Mouse (Mus musculus) retina, postnatal 7 days (tissue): ENCODE measurements around the gene Timm13.

Experiments
- DNase-seq: peaks from one replicate; pipeline ENCODE4 v3.0.0-alpha.2; 2012; ENCODE audit warnings: low read depth, low spot score

The Timm13 gene

DNA sequence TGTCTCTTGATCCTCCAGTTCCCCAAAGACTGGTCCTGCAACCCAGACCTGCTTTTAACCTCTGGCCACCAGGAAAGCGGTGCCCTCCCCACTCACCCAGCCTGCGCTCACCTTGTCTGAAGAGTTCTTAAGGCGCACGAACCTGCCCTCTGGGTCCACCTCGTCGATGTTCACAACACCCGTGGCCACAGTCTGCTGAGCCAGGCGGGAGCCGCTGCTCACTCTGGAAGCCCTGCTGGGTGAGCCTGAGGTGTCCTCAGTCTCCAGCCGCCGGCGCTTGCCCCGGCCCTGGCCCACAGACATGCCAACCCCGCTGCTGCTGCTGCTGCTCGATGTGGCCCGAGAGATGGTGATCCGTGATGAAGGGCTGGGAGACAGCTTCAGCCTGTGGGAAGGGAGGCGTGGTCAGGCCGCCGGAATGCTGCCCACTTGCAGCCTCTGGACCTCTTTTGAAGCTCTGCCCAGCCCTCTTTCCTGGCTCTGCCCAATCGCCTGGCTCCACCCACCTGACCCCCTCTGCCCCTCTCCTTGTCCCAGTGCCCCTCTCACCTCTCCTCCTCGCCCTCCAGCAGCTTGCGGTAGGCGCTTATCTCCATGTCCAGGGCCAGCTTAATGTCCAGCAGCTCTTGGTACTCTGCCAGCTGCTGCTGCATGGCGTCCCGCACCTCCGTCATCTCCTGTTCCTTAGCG is 3.4 kb upstream of the Timm13 start:
- no peak for DNase-seq

DNA sequence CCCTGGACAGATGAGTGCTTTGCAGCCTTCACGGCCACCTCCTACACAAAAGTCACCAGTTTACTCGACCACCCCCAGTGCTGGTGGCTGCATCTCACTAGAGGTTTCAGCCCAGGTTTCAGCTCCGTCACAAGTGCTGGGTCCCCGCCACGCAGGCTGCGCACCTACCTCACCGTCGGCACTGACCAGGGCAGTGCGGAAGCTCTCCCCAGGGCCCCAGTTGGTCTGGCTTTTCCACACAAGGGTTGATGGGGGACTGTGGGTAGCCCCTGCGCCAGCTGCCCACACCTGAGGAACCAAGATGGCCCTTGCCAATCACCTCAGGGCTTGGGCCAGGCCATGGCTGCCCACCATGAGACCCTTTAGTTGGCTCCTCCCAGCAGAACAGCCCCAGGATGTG is 2.5 kb upstream of the Timm13 start:
- DNase-seq, result no peak

DNA sequence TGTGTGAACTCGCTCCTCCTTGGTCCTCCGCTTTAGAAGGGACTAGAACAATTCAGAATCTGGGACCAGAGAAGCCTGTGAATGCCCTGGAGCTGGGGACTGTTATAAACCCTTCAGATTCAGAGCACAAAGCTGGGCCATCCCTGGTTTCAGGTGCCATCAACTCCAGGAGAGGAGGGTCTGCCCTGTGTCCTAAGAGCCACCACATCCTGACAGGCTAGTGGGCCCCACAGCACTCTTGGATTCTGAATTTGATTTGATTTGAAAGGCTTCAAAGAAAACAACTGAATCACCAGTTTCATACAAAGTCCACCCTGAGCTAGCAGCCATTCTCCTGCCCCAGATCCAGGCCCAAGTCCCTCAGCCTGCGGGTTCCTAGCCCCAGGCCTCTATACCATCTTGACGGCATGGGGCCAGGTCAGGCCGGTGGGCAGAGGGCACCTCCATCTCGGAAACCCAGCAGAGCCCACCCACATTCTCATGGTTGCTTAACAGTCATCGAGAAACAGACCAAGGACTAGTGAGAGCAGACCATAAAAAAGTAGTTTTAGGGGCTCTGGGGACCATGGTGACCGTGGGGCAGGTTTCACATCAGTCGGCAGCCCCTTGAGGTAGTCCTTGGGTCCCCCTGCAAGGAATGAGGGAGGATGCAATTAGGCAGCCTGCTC is 1.6 kb upstream of the Timm13 start:
- DNase-seq, result no peak

DNA sequence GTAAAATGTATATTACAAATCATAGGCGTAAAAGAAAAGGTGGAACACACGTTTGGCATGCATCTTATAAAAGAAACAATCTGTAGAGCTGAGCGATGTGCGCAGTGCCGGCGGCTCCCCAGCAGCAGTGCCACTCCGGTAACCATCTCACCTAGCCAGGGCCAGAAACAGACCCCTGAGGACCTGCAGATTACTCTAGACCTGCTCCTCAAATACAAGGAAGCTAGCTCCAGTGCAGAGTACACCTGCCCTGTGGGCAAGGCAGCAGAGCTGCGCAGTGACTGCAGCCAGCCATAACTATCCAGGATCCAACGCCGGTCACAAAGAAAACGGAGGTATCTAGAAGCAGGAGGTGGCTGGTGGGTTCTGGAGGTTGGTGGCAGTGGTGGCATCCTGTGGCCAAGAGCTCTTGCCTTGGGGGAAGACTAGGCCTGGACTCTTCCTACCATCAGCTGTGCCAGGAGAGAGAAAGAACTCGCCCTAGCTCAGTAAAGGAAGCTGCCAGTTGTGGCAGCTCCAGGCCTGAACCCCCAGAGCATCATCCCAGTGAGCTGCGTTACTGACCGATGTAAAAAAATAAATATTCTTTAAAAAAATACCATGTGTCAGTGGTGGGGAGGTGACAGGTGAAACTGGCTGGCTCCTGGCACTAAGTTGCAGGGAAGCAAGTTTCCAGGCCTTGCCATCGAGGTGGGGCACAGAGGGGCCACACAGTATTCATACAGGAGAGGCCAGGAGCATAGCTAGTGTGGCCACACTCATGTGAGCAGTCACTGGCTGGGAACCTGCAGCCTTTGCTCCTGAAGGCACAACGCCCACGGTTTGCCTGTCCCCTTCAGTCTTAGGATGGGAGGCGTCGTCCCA is 872 bp upstream of the Timm13 start:
- no peak for DNase-seq

DNA sequence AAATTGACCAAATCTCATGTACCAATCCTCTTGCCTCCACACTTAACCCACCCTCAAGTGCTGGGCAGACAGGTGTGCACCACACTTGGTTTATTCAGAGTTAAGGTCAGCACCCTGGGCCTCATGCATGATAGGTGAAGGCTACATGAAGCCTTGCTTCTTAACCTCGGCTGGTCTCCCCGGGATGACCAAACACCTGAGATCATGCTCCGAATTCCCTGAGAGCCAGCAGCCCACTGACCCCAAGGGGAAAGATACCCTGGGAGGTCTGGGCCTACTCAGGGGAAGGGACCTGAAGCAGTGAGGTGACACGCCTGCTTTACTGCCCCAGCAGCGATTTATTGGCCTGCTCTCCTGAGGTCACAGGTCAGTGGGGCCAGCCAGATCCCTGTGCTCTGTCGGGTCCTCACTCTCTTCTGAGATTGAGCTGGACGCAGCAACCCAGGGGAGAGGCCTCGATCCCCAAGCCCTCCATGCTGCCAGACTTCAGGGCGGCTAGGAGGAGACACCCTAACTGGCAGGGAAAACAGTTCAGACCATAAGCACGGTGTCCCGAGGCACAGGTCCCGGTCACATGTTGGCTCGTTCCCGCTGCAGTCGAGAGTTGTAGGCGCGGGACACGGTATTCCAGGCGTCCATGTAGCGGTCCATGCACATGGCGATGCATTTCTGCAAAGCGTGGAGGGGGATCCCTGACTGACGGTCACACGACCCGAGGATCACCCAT is 1.0 kb downstream of the Timm13 start:
- no peak for DNase-seq

DNA sequence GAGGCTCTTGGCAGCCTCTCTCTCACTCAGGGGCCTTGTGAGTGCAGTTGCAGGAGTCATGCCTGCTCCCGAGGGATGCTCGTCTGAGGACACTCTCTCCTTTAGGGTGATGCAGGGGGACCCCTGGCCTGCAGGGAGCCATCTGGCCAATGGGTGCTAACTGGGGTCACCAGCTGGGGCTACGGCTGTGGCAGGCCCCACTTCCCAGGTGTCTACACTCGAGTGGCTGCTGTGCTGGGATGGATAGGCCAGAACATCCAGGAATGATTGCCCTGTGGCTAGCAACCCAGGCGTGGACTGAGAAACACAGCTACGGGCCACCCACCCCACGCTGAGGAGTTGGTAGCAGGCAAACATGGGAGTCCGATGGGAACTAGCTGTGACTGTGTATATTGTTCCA is 1.7 kb downstream of the Timm13 start:
- no peak for DNase-seq

DNA sequence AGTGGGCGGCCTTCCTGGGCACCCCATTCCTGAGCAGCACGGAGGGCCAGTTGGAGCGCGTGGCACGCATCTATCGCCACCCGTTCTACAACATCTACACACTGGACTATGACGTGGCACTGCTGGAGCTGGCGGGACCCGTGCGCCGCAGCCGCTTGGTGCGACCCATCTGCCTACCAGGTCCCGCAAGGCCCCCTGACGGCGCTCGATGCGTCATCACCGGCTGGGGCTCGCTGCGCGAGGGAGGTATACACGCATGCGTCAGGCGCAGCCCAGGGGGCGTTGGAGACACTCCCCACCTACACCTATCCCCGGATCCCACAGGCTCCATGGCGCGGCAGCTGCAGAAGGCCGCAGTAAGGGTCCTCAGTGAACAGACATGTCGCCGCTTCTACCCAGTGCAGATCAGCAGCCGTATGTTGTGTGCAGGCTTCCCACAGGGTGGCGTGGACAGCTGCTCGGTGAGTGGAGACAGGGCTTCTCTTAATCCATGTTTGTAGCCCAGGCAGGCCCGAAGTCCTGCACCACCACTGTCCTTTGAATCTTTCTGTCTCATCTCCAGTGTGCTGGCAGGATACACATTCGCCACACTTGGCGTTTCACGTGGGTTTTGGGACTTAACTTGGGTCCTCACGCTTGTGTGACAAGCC is 2.8 kb downstream of the Timm13 start:
- DNase-seq, result no peak

DNA sequence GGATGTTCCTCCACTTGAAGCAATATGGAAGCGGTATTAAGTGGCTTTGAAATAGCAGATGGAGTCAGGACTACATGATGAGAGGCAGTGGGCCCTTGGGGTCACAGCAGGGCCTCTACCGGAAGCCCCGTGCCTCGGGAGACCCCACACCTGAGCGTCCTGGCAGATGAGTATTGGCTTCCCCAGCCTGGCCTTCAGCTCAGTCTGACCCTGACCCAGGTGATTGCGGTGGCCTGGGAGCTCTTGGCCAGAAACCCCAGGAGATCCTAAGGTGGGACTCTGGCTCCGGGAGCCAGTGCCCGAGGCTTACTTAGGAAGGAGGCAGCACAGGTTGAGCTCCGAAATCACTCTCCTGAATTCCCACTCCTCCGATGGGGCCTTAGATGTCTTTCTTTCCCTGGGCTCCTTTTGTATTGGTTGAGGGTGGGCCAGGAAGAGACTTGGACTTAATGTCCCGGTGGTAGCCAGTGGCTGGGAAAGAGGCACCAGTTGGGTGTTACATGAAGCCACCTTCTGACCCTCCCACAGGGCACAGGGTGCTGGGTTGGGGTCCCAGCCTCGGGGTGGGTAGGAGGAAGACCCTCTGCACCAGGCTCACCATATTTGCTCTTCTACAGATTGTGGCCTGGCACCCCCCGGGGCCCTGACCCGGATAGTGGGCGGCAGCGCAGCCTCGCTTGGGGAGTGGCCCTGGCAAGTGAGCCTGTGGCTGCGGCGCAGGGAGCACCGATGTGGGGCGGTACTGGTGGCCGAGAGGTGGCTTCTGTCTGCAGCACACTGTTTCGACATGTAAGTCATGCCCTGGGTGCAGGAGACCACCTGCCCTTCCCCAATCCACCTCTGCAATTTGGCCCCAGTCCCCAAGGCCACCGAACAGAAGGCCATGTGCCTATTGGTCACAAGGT is 3.9 kb downstream of the Timm13 start:
- no peak for DNase-seq

DNA sequence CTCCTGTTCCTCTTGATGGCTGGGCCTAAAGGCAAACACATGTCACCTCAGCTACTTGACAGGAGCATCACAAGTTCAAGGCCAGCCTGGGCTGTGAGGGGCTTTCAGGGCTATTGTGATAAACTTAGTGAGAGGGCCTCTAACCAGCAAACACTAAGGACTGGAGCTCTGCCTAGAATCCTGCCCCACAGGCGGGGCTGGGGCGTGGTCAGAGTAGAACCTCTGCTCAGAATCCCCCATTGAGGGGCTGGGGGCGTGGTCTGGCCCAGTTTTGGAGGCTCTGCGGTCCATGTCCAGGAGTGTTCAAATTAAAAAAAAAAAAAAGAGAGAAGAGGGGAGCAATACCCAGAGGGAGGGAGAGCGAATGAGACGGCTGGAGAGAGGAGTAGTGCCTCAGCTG is 5.1 kb downstream of the Timm13 start:
- DNase-seq, result no peak

DNA sequence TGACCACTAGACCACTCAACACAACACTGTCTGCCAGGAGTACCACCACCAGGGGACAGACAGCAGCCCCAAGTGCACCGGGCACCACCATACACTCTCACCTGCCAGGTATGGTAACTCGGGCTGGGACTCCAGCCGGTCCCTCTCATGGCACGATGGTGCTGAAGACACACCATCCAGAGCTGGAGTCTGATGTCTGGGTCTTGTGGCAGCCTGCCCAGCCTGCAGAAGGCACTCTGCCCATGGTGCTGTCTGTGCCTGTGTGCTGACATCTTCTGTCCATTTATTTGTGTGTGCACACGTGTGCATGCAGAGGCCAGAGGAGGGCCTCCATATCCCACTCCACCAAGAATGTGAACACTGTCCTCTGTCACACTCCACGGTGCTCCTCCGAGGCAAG is 5.7 kb downstream of the Timm13 start:
- DNase-seq, result no peak

DNA sequence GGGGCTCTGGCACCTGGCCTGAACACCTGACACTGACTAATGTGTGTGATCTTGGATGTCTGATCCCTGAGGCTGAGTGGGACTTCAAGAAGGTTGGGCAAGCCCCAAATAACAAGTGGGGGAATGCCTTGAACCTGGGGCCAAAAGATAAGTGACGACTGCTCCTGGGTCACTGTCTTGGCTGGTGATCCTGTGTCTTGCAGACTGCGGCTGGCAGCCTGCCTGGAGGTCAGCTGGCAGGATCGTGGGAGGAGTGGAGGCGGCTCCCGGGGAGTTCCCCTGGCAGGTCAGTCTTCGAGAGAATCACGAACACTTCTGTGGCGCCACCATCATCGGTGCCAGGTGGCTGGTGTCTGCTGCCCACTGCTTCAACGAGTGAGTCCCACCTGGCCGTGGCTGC is 13.6 kb downstream of the Timm13 start:
- no peak for DNase-seq

DNA sequence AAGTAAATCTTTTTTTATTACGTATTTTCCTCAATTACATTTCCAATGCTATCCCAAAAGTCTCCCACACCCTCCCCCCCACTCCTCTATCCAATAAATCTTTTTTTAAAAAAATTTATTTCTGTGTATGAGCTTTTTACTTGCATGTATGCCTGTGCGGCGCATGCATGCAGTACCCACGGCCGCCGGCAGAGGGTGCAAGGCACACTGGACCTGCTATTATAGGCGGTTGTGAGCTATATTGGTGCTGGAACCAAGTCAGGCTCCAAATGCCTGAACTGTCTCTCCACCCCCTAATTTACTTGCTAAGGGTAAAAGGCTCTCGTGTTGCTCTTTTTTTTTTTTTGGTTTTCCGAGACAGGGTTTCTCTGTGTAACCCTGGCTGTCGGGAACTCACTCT is 19.5 kb downstream of the Timm13 start:
- peak; percentile 41 for DNase-seq

DNA sequence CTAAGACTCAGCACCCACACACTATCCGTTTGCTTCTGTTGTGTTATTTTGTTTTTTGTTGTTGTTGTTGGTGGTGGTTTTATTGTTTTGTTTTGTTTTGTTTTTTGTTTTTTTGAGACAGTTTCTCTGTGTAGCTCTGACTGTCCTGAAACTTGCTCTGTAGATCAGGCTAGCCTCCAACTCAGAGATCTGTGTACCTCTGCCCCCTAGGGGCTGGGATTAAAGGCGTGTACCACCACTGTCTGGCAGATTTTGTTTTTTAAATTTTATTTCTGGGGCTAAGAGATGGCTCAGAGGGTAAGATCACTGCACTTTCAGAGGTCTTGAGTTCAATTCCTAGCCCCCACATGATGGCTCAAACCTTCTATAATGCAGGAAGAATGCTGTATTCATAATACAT is 19.9 kb downstream of the Timm13 start:
- DNase-seq, result no peak

DNA sequence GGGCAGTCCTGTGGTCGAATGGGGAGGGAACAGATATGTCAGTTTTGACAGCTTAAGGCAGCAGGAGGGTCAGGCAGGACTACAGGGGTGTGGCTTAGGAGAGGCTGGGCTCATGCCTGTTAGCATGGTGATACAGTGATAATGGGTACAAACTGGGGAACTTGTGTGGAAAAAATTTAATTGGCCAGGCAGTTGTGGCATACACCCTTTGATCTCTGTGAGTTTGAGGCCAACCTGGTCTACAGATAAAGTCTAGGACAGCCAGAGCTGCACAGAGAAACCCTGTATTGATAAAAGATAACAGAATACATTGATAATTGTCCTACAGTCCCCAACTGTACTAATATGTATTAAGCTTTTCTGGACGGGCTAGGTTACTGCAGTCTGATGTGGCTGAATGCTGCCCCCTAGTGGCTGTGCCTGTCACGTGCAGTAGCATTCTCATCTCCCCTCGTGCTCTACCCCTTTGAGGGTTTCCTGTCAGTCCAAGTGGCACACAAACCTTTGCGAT is 20.6 kb downstream of the Timm13 start:
- DNase-seq, result peak; percentile 57

DNA sequence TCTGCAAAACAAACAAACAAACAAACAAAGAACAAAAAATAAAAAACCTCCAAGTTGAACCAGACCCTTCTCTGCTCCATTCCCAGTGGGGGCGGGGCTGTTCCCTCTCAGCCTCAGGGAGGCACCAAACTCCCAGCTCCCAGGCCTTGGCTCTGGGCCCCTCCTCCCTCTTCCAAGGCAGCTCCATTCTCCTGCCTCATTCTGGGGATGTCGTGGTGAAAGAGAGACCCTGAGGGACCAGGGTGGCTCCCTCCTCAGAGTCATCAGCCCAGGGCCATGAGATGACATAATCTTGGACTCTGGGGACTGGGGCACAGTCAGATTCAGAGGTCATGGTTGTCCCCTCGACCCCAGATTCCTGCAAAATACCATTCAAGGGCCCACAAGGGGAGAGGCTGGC is 24.2 kb downstream of the Timm13 start:
- no peak for DNase-seq

DNA sequence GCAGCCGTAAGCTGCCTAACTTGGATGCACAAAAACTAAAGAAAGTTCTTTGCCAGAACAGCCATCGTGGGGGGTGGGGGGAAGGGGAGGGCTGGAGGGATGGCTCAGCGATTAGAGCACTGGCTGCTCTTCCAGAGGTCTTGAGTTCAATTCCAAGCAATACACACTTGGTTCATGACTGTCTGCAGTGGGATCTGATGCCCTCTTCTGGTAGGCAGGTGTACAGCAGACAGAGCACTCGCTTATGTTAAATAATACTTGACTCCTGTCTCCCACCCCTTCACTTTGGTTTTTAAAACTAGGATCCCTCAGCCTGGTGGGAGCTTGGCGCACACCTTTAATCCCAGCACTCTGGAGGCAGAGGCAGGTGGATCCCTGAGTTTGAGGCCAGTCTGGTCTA is 24.7 kb downstream of the Timm13 start:
- no peak for DNase-seq

DNA sequence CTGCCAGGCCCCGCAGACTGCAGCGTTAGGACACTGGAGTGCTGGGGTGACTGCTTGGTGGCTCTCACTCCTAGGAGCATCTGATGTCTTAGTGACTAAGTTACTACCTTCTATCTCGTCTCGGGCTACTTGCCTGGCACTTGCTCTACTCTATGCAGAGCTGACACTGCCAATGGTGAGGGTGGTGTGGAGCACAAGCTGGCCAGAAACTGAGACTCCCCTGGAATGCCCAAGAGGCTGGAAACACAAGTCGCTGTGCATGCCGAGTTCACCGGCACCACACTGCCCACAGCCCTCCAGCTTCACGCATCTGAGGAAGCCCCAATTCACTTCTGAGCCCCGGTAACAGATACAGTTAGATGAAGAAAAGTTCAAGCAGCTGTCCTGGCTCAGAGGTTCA is 26.7 kb downstream of the Timm13 start:
- DNase-seq, result no peak

DNA sequence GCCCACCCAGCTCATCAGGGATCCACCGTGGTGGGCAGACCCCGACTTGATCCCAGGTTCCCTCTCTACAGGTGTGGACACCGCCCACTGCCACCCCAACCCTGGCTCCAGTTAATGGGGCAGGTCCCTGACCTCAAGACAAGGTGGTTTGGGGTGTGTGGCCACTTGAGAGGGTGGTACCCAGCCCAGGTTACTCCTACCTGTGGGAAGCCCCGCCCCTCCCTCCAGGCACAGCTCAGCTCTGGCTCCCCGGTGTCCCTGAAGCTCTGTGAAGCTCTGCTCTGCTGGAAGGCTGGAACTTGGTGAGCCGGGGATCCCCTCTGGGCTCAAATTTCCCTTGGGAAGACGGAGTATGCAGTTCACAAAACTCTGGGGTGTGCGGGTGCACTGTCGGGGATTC is 29.2 kb downstream of the Timm13 start, which contains the start of gene Tmprss9:
Tmprss9 (plus strand) TSS at position 268 of the 400 bp plus-strand sequence.
- DNase-seq, result no peak

DNA sequence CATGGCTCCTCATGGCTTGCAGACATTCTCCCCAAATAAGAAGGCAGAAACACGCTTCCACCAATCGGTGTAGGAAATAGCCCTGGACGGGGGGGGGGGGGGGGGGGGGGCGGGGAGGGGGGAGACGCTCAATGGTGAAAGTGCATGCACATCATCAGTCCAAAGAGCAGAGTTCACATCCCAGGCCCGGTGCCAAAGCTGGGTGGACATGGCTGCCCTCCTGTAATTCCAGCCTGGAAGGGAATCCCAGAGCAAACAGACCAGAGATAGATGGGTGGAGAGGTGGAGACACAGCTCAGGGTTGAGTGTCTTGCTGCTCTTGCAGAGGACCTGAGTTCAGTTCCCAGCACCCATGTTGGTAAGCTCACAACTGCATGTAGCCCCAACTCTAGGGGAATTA is 29.8 kb downstream of the Timm13 start:
- no peak for DNase-seq

DNA sequence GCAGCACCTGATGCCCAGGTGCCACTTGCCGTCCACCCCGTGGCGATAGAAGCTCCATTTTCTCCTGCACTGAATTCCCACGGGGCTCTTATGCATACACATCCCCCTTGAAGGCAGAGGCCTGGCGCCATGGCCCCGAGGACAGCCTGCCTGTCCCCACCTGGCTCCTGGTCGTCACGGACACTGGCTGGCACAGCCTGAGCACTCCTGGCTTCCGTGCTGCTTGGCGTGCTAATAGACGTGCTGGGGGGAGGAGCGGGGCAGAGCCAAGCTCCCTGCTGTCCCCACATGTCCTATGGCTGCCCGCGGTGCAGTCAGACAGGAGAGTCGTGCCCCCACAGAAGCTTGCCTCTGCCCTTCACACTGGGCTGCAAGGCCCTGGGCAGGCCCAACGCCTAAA is 36.3 kb downstream of the Timm13 start:
- DNase-seq, result no peak
